Comparison of ENCODE assay signal across 1 mouse cellular context in the genomic region with DNA sequence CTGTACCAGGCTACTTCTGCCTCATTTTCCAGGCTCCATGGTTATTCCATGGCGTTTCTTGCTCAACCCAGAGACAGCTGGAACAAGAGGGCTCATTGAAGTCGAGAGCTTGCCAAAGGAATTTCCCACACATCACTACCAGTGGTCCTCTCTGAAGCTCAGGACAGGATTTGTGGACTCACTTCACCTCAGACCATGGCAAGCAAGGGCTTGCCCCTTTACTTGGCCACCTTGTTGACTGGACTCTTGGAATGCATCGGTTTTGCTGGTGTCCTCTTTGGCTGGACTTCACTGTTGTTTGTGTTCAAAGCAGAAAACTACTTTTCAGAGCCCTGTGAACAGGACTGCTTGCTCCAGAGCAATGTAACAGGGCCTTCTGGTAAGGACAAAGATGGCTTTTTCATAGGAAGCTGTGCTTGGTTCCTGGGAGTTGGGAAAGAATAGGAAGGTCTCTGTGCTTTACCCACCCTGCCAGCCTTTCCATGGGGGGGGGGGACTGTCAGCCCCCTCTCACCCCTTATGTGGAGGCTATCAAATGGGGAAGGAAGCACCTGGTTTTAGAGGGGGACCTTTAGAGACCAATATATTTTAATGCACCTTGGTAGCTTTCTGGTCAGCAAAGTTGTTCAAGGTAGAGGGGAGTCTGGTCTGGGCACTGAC.
A peak's percentile ranks its signal among the peaks of the same experiment; 100 is the strongest.
TF ChIP-seq lines count a peak whose summit lies in the region.

No protein-coding gene starts in this region.

TF ChIP-seq in CH12.LX, 34 proteins besides CTCF, POLR2A, EP300 and RAD21:
- TF ChIP-seq MXI1 (IDR thresholded peaks at IDR 0.05; ENCODE audit: low read depth, low read length) (no peak), HCFC1 (IDR thresholded peaks at IDR 0.05; ENCODE audit: low read depth, low read length) (0 out of 2 replicates have a peak, but pooled peaks have one; percentile 2), ZMIZ1 (IDR thresholded peaks at IDR 0.05; ENCODE audit: low read depth, low read length) (no peak), RCOR1 (conservative IDR thresholded peaks at IDR 0.05; ENCODE audit: low read depth, low read length) (no peak), USF2 (conservative IDR thresholded peaks at IDR 0.05; ENCODE audit: low read depth, low read length) (no peak), ETS1 (conservative IDR thresholded peaks at IDR 0.05; ENCODE audit: low read depth, low read length) (no peak), MEF2A (IDR thresholded peaks at IDR 0.05; ENCODE audit: borderline replicate concordance, low read depth, low read length) (no peak)
